Mouse (Mus musculus): ENCODE data around the gene Caskin2.
A peak's percentile ranks its signal among the peaks of the same experiment; 100 is the strongest.

Gene Caskin2

DNA sequence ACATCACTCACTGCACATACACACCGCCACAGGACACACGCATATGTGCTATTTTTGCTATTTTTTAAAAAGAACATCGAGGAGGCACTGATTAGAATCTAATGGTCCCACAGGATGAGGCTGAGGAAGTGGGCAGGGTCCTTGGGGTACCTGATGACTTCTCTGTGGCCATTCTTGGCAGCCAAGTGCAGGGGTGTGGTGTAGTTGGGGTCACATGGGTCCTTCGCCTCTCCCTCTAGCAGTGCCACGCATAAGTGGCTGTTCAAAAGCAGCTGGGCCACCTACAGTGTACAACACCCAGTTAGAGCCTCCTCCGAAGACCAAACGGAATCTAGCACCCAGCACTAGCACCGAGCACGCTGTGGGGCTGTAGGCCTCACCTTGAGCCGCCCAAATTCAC lies 7.3 kb downstream of the Caskin2 start:
- no peak for DNase-seq (ENCODE audit: low read depth, low spot score)

DNA sequence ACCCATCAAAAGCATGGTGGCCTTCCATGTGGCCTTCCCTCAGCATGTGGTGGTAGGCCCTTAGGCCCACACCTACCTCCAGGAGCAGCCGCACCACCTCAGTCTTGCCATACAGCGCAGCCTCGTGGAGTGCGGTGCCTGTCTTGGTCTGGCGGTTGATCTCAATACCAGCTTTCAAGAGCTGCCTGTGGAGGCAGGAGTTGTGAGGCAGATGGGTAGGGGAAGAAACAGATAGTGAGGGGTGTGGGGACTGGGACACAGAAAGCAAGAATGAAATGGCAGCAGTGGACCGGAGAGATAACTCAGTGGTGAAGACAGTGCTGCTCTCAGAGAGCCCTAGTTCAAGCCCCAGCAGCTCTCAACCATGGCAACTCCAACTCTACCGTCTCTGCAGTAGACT lies 8.4 kb downstream of the Caskin2 start:
- DNase-seq (ENCODE audit: low read depth, low spot score) = no peak

DNA sequence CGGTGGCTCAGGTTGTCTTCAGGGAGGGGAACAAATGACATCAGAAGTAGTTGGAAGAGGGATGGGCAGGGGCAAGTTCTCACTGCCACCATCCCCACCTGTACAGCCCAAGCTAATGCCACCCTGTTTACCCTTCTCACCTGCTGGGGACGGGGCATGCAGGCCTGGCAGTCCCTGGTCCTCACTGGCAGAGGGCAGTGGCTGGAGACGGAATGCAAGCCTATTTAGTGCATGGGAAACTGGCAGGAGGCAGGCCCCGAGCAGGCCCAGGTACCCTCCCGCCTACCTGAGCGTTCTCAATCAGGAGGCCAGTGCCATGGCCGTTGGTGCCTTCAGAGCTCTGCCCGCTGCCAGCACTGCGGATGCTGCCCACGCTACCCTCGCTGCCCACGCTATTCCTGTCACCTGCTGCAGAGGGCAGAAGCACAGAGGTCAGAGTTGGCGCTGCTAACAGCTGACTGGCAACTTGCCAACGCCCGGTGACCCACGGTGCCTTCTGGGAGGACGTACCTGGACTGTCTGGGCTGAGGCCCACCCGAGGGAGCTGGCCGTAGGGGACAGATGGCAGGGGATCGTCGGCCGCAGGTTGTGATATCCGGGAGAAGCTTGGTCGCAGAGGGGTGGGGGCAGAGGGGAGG lies 10.2 kb downstream of the Caskin2 start:
- DNase-seq (ENCODE audit: low read depth, low spot score) = no peak

DNA sequence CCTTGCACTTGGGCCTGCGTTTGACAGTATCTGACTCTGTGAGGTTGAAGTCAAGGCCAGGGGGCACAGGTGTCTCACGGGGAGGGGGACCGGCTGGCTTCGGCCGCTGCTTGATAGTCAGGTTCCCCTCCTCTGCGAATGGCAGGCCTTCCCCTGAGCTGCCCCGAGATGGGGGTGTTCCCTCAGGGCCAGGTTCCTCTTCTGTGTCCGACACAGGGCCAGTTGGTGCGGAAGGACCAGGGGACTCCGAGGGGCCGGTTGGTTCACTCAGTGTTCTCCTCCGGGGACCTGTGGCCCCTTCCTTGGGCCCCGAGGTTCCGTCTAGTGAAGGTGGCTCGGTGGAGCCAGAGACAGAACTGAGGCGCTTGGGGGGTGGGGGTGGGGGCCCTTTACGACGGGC lies 12.5 kb downstream of the Caskin2 start:
- no peak for DNase-seq (ENCODE audit: low read depth, low spot score)

DNA sequence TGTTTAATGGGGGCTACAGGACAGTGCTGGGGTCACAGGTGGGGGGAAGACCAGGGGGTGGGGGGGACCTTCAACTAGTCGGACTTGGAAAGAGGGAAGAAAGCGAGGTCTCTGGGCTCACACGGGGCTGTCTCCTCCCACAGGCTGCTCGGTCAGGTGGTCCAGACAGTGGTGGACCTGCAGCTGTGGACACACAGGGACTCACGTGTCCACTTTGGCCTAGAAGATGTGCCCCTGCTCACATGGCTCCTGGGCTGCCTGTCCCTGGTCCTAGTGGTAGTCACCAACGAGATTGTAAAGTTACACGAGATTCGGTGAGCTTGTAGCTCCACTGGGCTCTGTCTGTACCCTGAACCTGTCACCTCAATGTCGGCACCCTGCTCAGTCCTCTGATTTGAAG lies 15.8 kb downstream of the Caskin2 start:
- DNase-seq (ENCODE audit: low read depth, low spot score) = no peak

DNA sequence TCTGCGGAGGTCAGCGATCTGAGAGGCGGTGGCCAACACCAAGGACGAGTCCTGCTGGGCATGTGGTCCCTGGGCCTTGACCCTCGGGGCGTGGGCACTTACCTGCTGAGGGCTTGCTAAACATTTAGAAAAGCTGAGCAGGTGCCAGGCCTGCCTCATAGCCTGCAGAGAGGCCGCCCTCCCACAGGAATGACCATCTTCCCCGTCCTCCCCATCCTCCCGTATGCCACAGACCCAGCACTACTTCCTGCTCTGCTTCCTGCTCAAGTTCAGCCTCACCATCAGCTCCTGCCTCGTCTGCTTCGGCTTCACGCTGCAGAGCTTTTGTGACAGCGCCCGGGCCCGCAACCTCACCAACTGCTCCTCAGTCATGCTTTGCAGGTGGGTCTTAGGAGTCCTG lies 16.5 kb downstream of the Caskin2 start:
- no peak for DNase-seq (ENCODE audit: low read depth, low spot score)

DNA sequence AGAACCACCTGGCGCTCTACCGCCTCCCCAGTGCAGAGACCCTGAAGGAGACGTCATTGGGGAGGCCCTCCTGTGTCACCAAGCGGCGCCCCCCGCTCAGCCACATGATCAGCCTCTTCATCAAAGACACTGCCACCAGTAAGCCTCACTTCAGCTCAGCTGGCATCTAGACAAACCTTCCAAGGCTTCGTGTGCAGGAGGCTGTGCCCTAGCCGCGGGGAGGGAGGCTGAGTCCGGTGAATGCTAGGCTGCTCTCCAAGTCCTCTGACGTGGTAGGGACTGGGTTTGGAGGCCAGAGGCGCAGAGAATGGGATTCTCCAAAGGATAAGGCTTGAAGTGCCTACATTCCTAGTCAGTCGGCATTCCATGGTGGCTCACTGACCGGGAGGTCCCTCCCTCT lies 21.1 kb downstream of the Caskin2 start:
- no peak for DNase-seq (ENCODE audit: low read depth, low spot score)

DNA sequence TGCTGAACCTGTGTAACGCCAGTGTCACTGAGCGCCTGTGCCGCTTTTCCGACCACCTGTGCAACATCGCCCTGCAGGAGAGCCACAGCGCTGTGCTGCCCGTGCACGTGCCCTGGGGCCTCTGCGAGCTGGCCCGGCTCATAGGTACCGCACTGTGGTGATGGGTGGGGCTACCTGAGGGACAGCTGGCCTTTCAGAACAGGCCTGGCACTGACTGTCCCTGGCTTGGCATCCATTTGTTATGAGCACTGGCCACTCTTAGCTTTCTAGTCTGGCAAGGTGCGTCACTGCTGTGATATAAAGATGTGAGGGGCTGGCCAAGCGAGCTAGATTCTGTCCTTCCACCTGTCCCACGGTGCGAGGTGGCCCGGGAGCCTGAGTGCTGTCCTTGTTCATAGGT lies 21.5 kb downstream of the Caskin2 start:
- DNase-seq (ENCODE audit: low read depth, low spot score) = no peak

DNA sequence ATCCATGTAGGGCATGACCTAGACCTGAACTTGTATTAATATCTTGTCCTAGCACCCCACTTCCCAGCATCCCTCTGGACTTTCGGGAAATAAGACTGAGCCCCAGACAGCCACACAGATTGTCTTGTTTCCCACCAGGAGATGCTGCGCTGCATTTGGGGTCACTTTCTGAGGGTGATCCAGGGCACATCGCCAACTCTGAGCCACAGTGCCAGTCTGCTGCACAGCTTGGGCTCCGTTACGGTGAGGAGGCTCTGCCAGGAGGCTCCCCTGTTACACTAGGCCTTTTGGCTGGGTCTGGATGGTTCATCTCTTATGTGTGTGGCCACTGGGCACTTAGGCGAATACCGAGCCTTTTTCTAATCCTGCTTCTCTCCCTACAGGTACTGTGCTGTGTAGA lies 23.7 kb downstream of the Caskin2 start:
- no peak for DNase-seq (ENCODE audit: low read depth, low spot score)

DNA sequence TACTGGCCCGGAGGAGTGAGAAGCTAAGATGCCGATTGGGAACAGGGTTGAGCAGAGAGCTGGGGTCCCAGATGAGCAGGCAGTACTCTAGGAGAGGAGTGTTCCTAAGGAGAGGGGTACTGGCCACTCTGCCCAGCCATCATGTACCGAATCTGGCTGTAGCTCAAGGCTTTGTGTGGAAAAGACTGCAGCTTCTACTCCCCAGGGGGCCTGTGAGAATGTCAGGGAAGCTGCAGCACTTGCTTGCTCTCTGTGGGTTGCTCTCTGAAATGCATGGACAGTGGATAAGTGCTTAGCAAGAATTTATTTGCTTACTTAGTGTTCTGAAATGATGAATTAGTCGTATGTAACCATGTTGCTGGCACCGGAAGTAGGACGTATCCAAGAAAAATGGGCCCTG lies 27.0 kb downstream of the Caskin2 start:
- no peak for DNase-seq (ENCODE audit: low read depth, low spot score)

DNA sequence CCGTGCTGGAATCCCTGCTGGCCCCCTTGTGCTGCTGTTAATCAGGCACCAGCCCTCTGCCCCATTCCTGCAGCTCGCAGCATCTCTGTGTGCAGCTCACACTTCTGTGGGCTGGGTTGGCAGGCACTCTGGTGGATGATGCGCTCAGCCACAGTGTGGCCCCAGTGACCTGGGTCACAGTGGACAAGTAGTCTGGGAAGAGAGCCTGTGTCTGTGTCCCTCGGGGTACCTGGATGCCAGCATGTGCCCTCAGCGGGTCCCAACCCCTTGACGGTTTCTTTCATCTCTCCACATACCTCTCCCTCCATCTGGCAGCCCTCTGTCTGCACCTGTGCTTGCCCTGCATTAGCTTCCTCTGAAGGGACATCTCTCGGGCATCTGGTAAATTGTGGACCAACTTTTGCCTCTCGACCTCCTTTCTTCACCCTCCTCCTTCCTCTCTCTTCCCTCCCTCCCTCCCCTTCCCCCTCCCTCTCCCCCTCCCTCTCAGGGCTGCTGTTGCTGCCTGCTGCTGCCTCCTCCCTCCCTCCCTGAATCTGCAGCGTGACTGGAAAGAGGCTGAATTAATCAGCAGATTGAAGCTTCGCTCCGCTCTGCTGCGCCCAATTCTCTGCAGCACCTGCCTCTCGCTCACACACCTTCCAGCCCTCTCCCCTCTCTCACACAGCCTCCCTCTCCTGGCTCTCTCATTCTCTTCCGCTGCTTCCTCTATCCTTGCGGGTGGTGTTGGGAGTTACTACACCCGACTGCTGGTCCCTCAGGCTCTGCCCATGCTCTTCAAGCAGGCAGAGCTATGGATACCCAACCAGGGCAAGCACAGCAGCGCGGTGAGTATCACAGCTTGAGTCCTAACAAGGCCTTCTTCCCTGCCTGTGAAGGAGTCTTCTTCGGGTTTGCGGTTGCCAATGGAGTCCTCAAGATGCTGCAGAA lies 33.0 kb downstream of the Caskin2 start:
- DNase-seq (ENCODE audit: low read depth, low spot score) = no peak

DNA sequence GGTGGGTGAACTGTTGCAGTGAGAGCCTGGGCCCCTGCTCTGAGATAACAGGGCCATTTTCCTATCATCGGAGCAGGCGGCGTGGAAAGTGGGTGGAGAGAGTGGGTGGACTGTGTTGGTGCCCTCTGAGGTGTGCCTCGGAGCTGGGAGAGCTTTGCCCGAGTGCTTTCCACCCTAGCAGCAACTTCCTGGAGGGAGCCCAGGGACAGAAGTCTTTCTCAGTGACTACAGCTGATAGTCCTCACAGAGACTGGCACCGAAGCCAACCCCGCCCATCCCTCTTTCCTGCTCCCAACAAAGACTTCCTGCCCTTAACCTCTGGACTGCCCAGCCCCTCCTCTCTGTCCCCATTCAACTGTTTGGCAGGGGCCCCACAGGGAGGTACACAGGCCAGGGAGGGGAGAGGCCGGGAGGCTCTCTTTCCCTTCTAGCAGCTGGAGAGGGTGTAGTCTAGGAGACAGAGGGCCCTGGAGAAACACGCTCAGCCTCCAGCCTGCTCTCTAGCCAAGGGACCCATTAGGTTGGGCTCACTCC lies 34.3 kb downstream of the Caskin2 start:
- DNase-seq (ENCODE audit: low read depth, low spot score) = peak; percentile 50

DNA sequence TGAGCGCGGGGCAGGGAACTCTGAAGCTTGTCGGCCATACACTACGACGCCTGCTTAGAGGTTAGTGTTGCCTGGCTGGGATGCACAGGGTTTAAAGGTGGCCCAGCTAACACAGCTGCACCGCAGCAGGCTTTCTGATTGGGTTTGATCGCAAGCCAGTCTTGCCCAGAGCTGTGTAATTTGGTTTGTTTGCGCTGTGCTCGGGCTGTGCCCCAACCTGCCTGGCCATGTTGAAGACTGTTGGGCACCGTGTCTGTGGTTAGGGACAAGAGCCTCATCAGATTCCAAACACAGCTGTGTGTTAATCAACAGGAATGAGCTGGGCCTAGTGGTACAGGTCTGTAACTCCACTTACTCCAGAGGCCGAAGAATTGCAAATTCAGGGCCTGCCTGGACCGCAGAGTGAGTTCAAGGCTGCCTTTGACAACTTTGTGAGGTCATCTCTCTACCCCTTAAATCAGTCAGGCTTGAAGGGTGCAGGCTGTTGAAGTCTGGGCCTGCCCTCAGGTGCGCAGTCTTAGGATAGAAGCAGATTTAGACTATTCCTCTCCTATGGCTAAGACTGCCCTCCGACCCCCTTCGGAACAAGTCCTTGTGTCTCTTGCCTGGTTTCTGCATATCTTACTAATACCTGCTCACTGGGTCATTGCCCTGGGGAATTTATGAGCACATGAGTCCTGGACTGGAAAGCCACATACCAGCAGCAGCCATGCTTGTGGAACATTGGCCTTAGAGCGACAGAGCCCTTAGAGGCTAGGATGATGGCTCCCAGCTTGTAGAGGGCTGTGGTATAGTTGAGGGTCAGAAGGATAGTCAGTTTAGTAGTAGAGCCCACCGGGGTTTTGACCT lies 35.7 kb downstream of the Caskin2 start:
- no peak for DNase-seq (ENCODE audit: low read depth, low spot score)

DNA sequence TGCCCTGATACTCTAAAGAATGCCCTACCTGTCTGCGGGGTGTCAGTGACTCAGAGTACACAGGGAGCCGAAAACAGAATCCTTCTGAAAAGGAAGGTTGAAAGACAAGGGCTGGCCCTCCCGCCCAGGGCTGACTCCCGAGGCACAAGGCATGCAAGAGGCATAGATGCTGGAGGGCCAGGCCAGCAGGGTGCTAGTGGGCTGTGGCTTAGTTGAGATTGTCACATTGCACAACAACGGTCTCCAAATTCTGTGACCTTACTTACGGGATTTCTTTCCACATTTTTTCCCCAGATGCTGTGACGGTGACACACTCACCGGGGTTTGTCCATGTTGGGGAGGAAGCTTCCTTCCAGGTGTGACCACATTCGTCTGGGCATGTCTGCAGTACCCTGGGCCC lies 36.5 kb downstream of the Caskin2 start:
- DNase-seq (ENCODE audit: low read depth, low spot score) = no peak

DNA sequence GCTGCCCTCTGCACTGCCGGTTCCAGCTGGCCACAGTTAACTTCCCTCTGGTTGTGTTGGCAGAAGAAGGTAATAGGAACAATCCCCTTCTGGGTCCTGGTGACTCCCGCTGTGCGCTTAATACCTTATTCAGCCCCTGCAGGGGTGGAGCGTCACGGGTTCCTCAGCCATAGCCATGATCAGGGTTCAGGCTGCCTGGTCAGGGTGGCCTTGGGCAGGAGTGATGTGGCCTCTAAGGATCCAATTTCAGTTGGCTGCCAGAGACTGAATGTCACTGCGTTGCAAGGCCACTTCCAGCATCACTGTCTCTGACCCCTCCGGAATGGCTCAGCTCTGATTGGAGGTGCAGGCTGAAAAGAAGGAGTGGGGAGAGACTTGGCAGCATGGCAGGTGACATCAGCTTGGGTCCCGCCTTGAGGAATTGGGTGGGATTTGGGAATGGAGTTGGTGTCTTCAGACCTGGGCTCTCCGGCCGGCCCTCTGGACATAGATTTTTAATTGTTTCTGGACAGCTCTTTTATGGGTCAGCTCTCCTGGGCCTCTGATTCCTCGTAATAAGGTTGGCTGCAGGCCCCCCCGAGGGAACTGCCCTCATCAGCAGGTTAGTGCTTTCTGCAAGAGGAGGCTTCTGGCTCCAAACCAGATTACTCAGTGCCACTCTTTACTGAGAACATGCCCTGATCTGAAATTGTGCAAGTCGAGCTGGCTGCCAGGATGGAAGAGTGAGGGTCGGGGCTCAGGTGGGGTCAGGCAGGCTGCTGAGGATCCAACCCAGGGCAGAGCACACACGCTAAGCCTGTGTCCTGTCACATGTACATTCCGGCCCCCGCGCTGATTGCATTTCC lies 37.4 kb downstream of the Caskin2 start:
- DNase-seq (ENCODE audit: low read depth, low spot score) = no peak

DNA sequence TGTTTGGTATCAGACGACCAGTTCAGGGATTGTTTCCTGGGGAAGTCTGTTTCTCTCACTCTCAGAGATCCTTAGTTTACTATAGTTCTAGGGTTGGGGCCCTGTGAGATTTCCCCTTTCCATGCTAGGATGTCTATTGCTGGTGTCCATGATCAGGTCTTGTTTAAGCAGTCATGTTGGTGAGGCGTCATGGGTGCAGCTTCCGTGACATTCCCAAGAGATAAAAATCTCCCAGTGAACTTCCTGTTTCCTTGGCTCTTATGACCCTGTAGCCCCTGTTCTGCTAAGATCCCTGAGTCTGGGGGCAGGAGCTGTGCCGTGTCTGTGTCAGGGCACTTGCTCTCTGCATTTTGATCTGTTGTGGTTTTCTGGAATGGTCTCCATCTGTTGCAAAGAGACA lies 38.8 kb downstream of the Caskin2 start:
- no peak for DNase-seq (ENCODE audit: low read depth, low spot score)

DNA sequence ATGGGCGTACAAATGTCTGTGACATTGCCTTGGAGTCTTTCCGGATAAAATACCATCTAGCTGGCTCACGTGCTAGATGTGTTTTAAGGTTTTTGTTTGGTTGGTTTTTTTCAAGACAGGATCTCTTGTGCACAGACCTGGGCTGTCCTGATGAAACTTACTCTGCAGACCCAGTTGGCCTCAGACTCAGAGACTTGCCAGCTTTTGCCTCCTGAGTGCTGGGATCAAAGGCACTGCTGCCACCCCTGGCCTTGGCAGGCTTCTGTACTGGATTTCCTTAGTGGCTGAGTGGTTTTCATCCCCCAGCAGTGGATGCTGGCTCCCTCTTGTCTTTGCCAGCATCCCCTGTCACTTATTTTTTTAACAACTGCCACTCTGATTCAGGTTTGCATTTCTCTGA lies 44.5 kb downstream of the Caskin2 start:
- DNase-seq (ENCODE audit: low read depth, low spot score) = no peak

DNA sequence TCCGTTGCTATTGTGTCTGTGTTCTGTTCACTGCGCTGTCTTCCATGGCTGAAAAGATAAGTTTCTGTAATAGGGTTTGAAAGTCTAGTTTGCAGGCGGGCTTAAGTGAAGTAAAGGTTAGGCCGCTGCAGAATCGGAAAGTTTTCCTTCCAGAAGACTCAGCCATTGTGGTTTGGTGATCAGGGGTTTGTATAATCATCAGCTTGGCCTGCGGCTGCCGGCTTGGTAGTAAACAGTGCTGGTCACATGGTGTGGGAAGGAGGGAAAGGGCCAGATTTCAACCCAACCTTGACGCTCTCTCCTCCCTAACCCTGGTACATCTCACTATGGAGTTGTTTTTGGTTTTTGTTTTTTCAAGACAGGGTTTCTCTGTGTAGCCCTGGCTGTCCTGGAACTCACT lies 46.5 kb downstream of the Caskin2 start:
- DNase-seq (ENCODE audit: low read depth, low spot score) = no peak

DNA sequence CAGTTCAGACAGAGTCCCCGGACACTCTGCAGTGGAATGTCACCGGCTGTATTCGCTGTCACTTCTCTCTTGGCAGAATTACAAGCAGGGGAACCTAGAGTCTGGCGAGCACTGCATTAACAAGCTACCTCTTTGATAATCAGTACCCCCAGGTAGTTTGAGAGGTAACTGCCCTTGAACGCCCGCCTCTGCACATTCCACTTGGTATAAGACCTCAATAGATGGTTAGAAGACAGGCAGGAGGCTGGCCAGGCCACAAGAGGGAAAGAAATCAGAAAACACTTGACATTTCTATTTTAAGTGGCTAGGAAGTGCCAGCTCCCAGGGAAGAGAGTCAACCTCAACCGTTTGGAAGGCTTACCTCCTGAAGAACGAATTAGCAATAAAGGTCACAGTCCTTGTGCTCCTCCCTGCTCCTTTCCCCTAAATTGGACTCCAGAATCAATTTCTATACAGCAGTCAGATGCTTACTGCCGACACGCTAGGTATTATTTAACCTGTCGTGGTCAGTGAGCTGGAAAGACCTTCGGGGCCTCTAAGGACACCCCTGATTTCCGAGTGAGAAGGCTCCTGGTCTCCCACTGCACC lies 47.0 kb downstream of the Caskin2 start:
- DNase-seq (ENCODE audit: low read depth, low spot score) = no peak

DNA sequence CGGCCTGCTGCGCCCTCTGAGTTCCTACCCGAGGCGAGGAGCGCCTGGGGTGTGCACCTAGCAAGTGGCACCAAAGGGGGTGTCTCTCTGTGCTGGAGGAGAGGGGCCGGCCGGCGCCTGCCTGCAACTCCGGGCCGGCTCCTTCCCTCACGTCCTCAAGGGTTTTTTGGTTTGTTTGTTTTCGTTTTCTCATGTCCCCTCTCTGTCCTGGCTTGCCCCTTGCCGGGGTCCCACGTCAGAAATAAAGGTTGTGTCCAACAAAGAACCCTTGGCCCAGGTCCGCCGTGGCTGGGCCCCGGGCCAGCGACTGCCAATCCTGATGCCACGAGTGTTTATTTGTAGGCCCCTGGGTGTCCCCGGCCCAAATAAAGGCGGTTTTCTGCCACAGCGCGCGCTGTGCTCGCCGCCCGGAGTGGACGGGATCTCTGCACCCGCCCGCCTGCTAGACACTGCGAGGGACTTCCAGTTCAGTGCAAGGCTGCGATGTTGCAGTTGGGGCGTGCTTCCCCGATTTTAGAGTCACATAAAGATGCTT lies 47.8 kb downstream of the Caskin2 start:
- DNase-seq (ENCODE audit: low read depth, low spot score) = no peak
